Mouse (Mus musculus) liver, embryonic 13.5 days (tissue): Measurements from ENCODE around the gene Nppa. TPM values are rescaled to one million over a fixed set of nuclear protein-coding genes. Genes with fewer than 3 reads are reported as not detected.

Experiments
- polyA plus RNA-seq: library from polyadenylated mRNA; unstranded; fragments of >200 nt; fragmentation: Nextera tagmentation; extraction: Ambion mirVana; gene quantifications from 2 replicates; pipeline ENCODE4 v1.2.1, GENCODE M21; 2015

The Nppa gene
- polyA plus RNA-seq, 1 experiment from 2014 or later = 0.48 TPM

Other genes starting within 250 kb of the Nppa start
- 6.4 and 8.4 TPM in 2 replicates for gene Zfp984, start 190.9 kb upstream of the Nppa start, polyA plus RNA-seq
- 1.3 and 1.5 TPM in 2 replicates for gene Zfp933, start 152.4 kb upstream of the Nppa start, polyA plus RNA-seq
- gene Miip, start 131.9 kb upstream of the Nppa start, polyA plus RNA-seq = 25.7 and 29.1 TPM in 2 replicates
- 2.5 and 3.5 TPM in 2 replicates for gene Fv1, start 131.7 kb upstream of the Nppa start, polyA plus RNA-seq
- gene Mfn2, start 96.0 kb upstream of the Nppa start, polyA plus RNA-seq = 17.7 and 21.0 TPM in 2 replicates
- gene Plod1, start 64.0 kb upstream of the Nppa start, polyA plus RNA-seq = 24.9 and 28.3 TPM in 2 replicates
- gene 2510039O18Rik, start 59.8 kb upstream of the Nppa start, polyA plus RNA-seq = 6.8 and 7.1 TPM in 2 replicates
- gene Nppb, start 14.9 kb upstream of the Nppa start, polyA plus RNA-seq = 0.38 TPM in 1 of 2 replicates, not detected in the other
- 1.5 and 1.7 TPM in 2 replicates for gene Clcn6, start 38.1 kb downstream of the Nppa start, polyA plus RNA-seq
- 8.9 and 10.7 TPM in 2 replicates for gene Mthfr, start 38.4 kb downstream of the Nppa start, polyA plus RNA-seq
- 11.2 and 11.7 TPM in 2 replicates for gene Agtrap, start 87.3 kb downstream of the Nppa start, polyA plus RNA-seq
- gene Mad2l2, start 129.7 kb downstream of the Nppa start, polyA plus RNA-seq = 19.4 and 21.0 TPM in 2 replicates
- gene Draxin, start 130.0 kb downstream of the Nppa start, polyA plus RNA-seq = 0.09 and 0.13 TPM in 2 replicates
- 16.5 and 16.9 TPM in 2 replicates for gene Fbxo6, start 151.4 kb downstream of the Nppa start, polyA plus RNA-seq
- gene Fbxo44, start 159.8 kb downstream of the Nppa start, polyA plus RNA-seq = 0.93 and 1.0 TPM in 2 replicates
- 0.22 and 0.36 TPM in 2 replicates for gene Fbxo2, start 159.9 kb downstream of the Nppa start, polyA plus RNA-seq